Mouse (Mus musculus): ENCODE results near the gene Ccr3.

GRCm38 (mm10) chr9:123978308-123978707, 43.5 kb upstream of the Ccr3 start, which contains the start of gene Ccr1l1:
- TF ChIP-seq CTCF (IDR thresholded peaks at IDR 0.05; ENCODE audit: extremely low read depth, insufficient read length, insufficient replicate concordance, low read depth, low read length): no peak
- no peak for TF ChIP-seq POLR2A (IDR thresholded peaks at IDR 0.05; ENCODE audit: low read depth, low read length)

Measured in small intestine, adult 2 months (tissue).